Mouse (Mus musculus): ENCODE results near the gene Pgc. TPM values are rescaled to one million over a fixed set of nuclear protein-coding genes. Genes with fewer than 3 reads are reported as not detected.

Pgc gene
- polyA plus RNA-seq, 1 experiment from 2014 or later: not detected

DNA sequence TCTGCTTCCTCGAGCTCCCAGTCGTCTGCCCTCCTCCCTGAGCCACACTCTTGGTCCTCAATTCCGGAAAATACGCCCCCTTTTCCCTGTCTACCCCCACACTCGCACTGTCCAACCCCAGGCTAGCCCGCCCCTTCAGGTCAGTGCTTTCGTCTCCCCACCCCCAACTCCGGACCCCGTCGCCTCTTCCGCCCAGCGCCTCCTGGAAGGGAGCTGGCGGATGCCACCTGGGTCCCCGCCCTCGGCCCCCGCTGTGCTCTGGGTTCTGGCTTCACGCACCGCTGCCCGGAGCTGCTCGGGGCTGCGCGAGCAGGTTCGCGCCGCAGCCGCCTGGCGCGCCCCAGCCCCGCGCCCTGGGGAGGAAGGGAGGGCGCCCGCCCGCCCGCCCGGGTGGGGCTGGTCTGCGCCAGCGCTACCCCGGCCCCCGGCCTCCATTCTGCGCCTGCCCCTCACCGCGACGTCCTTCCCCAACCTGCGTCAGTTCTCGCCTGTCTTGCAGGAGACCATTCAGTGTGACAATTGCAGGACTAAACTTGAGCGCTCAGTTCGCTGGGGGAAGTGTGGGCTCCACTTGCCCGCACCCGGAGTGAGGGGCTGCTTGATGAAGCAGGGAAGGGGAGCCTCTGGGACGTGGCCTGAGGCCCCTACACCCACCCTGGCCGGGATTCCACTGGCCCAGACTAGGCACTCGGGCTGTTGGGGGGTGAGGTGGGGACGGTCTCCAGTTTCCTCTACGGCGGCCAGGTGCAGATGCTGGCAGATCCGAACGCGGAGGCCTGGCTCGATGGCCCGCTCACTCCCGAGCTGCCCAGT is 11.6 kb downstream of the Pgc start:
- 1% methylated on average over 28 of the region's 61 CpGs for whole genome bisulfite sequencing
- Histone ChIP-seq H3K9ac (ENCODE audit: low read depth, low read length) (peak overlapping the region; percentile 74), H3K4me3 (ENCODE audit: low read depth, low read length) (peak overlapping the region; percentile 59), H3K9me3 (ENCODE audit: control insufficient read depth, low read length) (no peaks in the 10 kb centered on the region), H3K27me3 (replicated peaks; ENCODE audit: control insufficient read depth, insufficient read depth, low read length) (peaks cover 11% of the 10 kb centered on the region; the same call in 1 of the 2 replicates), H3K27ac (replicated peaks; ENCODE audit: low read depth, low read length) (peak overlapping the region; percentile 66), H3K4me2 (ENCODE audit: low read depth, low read length) (peak overlapping the region; percentile 95), H3K4me1 (ENCODE audit: control insufficient read depth, insufficient read depth, low read length) (0 out of 2 replicates have a peak, but pooled peaks cover 13% of the 10 kb centered on the region), H3K36me3 (ENCODE audit: control insufficient read depth, insufficient read depth, low read length) (no peaks in the 10 kb centered on the region)
- DNase-seq (ENCODE audit: low spot score) (peak; percentile 42), ATAC-seq (ENCODE audit: low read depth) (peak; percentile 39)

DNA sequence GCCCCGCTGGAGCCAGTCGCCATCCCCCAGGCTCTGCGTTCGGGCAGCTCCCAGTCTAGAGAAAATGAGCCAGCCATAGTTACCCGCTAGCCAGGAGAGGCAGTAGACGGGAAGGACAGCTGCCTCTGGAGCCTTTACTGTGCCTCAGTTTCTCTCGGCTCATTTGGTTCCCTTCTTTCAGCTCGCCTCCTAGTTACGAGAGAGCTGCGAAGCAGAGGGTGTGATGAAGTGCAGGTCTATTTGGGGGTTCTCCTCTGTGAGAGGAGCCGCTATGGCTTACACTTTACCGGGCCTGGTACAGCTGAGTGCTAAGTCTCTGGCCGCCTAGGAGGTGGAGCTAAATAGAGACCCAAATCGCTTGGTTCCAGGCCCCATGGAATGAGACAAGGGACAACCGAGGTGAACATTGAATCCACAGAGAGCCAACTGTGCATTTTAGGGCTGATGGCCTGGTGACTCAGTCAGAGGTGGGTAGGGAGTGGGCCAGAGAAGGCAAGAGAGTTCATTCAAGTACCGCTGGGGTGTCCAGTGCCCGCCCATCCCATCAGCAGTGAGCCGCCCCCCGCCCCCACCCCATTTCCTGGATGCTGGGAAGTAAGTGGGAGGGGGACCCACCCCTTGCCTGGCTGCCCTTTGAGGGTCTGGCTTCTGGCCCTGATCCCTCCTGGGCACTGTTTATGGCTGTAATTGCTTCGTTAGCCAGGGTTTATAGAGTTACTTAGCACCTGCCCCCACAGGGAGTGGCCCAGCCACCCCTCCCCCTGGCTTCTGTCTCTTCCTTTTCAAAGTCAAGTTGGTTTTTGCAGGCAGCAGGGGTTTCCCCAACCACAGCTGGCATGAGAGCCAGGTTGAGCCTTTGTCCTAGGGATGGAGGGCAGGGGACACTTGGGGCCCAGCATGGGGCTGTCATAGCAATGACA is 12.5 kb downstream of the Pgc start:
- Histone ChIP-seq H3K9me3 (ENCODE audit: control insufficient read depth, low read length) (no peaks in the 10 kb centered on the region), H3K4me2 (ENCODE audit: low read depth, low read length) (peak overlapping the region; percentile 95), H3K36me3 (ENCODE audit: control insufficient read depth, insufficient read depth, low read length) (no peaks in the 10 kb centered on the region), H3K9ac (ENCODE audit: low read depth, low read length) (peak overlapping the region; percentile 74), H3K27ac (replicated peaks; ENCODE audit: low read depth, low read length) (peak overlapping the region; percentile 66), H3K4me1 (ENCODE audit: control insufficient read depth, insufficient read depth, low read length) (0 out of 2 replicates have a peak, but pooled peaks cover 13% of the 10 kb centered on the region), H3K27me3 (replicated peaks; ENCODE audit: control insufficient read depth, insufficient read depth, low read length) (peaks cover 11% of the 10 kb centered on the region; the same call in 1 of the 2 replicates), H3K4me3 (ENCODE audit: low read depth, low read length) (peak overlapping the region; percentile 59)
- WGBS: 8% methylated on average over 15 of the region's 20 CpGs
- peak; percentile 51 for DNase-seq (ENCODE audit: low spot score)
- ATAC-seq (ENCODE audit: low read depth): no peak

DNA sequence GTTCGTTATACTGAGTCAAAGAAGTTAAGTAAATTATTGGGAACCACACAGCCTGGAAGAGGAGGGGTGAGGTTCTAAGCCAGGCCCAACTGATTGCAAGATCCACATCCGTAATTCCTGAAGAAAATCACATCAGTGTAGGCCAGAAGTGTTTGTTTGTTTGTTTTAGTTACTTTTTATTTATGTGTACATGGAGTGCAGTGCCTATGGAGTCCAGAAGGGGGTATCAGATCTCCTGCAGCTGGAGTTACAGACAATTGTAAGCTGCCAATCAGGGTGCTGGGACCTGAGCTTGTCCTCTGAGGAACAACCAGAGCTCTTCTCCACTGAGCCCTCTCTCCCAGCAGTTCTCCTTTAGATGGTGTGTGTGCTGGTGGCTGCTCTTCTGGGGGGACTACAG is 13.5 kb downstream of the Pgc start:
- Histone ChIP-seq H3K27me3 (replicated peaks; ENCODE audit: control insufficient read depth, insufficient read depth, low read length) (peaks cover 11% of the 10 kb centered on the region; the same call in 1 of the 2 replicates), H3K9ac (ENCODE audit: low read depth, low read length) (no peak overlapping the region), H3K4me3 (ENCODE audit: low read depth, low read length) (no peak overlapping the region), H3K36me3 (ENCODE audit: control insufficient read depth, insufficient read depth, low read length) (no peaks in the 10 kb centered on the region), H3K4me1 (ENCODE audit: control insufficient read depth, insufficient read depth, low read length) (0 out of 2 replicates have a peak, but pooled peaks cover 13% of the 10 kb centered on the region), H3K4me2 (ENCODE audit: low read depth, low read length) (no peak overlapping the region), H3K9me3 (ENCODE audit: control insufficient read depth, low read length) (peaks cover 6% of the 10 kb centered on the region), H3K27ac (replicated peaks; ENCODE audit: low read depth, low read length) (no peak overlapping the region)
- WGBS: 65% methylated on average over 2 of the region's 2 CpGs
- DNase-seq (ENCODE audit: low spot score): no peak
- ATAC-seq (ENCODE audit: low read depth): no peak

DNA sequence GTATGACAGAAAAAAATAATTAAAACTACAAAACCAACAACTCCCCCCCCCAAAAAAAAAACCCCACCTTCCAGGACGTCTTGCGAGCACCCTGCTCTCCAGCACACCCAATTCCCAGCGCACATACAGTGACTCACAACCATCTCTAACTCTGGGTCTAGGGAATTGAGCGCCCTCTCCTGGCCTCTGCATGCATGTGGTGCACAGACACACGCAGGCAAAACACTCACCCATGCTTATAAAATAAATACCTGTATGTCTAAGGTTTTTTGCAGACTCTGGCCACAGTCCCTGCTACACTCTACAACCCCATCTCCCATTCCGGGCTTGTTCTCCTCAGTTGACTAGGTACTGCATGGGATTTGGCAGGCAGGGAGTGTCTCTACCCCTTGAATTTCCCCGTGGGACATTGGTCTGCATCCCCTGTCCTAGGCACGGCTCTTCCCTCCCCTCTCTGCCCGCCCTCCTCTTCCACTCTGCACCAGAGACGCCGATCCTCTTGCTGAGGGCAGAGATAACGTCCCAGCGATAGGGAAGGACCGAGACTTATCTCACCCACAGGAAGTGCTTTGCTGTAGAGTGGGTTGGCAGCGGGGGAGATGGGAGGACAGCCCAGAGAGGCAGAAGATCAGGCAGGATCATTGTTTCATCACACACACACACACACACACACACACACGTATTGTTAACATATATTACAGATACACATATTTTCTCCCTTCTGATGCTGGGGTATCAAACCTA is 16.5 kb downstream of the Pgc start:
- no peak overlapping the region for H3K9ac ChIP-seq (ENCODE audit: low read depth, low read length)
- H3K4me2 ChIP-seq (ENCODE audit: low read depth, low read length): no peak overlapping the region
- peaks cover 11% of the 10 kb centered on the region; the same call in 1 of the 2 replicates for H3K27me3 ChIP-seq (replicated peaks; ENCODE audit: control insufficient read depth, insufficient read depth, low read length)
- H3K4me3 ChIP-seq (ENCODE audit: low read depth, low read length): no peak overlapping the region
- ATAC-seq (ENCODE audit: low read depth) (no peak), DNase-seq (ENCODE audit: low spot score) (no peak)
- peaks cover 6% of the 10 kb centered on the region for H3K9me3 ChIP-seq (ENCODE audit: control insufficient read depth, low read length)
- WGBS: 34% methylated on average over 16 of the region's 16 CpGs
- H3K36me3 ChIP-seq (ENCODE audit: control insufficient read depth, insufficient read depth, low read length): no peaks in the 10 kb centered on the region
- H3K27ac ChIP-seq (replicated peaks; ENCODE audit: low read depth, low read length): no peak overlapping the region
- H3K4me1 ChIP-seq (ENCODE audit: control insufficient read depth, insufficient read depth, low read length): 0 out of 2 replicates have a peak, but pooled peaks cover 13% of the 10 kb centered on the region

DNA sequence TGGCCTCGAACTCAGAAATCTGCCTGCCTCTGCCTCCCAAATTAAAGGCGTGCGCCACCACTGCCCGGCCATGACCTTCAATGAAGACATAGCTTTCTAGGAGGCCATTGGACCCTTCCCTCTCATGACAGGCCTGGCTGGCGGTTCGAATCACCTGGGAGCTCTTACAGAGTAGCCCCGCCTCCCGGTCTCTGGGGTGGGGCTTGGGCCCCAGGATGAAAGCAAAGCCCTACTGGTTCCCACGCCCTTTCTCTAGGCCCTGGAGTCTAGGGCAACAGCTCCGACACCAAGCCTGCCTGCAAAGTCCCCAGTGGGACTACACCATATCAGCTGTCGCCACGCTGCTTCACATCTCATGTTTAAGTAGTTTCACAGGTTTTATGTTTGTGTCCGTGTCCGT is 17.4 kb downstream of the Pgc start:
- ATAC-seq (ENCODE audit: low read depth) (no peak), DNase-seq (ENCODE audit: low spot score) (no peak)
- WGBS: 92% methylated on average over 14 of the region's 14 CpGs

DNA sequence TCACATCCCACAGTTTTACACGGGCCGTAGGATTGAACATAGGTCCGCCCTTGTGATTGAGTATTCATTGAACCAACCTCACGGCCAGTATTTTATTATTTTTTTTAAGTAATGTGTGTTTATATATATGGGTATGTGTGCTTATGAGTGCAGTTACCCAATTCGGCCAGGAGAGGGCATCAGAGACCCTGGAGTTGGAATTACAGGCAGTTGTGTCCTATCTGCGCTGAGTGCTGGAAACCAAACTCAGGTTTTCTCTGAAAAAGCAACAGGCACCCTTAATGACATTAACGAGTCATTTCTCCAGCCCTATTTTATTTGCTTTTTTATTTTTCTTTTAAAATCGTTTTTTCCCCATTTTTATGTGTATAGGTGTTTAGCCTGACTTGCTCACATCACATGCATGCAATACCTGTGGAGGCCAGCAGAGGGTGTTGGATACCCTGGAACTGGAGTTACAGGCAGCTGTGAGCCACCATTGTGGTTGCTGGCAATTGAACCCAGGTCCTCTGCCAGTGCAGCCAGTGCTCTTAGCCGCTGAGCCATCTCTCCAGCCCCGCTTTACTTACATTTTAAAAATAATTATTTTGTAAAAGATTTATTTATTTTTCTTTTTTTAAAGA is 18.2 kb downstream of the Pgc start:
- WGBS: 89% methylated on average over 10 of the region's 10 CpGs
- Histone ChIP-seq H3K4me1 (ENCODE audit: control insufficient read depth, insufficient read depth, low read length) (peaks cover 6% of the 10 kb centered on the region; the same call in 1 of the 2 replicates), H3K9me3 (ENCODE audit: control insufficient read depth, low read length) (peaks cover 6% of the 10 kb centered on the region), H3K27ac (replicated peaks; ENCODE audit: low read depth, low read length) (no peak overlapping the region), H3K9ac (ENCODE audit: low read depth, low read length) (no peak overlapping the region), H3K27me3 (replicated peaks; ENCODE audit: control insufficient read depth, insufficient read depth, low read length) (0 out of 2 replicates have a peak, but pooled peaks cover 4% of the 10 kb centered on the region), H3K4me2 (ENCODE audit: low read depth, low read length) (no peak overlapping the region), H3K4me3 (ENCODE audit: low read depth, low read length) (no peak overlapping the region), H3K36me3 (ENCODE audit: control insufficient read depth, insufficient read depth, low read length) (no peaks in the 10 kb centered on the region)
- ATAC-seq (ENCODE audit: low read depth) (no peak), DNase-seq (ENCODE audit: low spot score) (no peak)

More for the DNA sequence above, 17.4 kb downstream of the Pgc start:
- Histone ChIP-seq H3K4me1 (ENCODE audit: control insufficient read depth, insufficient read depth, low read length) (peaks cover 10% of the 10 kb centered on the region; the same call in 1 of the 2 replicates), H3K9me3 (ENCODE audit: control insufficient read depth, low read length) (peaks cover 6% of the 10 kb centered on the region), H3K27me3 (replicated peaks; ENCODE audit: control insufficient read depth, insufficient read depth, low read length) (0 out of 2 replicates have a peak, but pooled peaks cover 4% of the 10 kb centered on the region), H3K27ac (replicated peaks; ENCODE audit: low read depth, low read length) (no peak overlapping the region), H3K4me2 (ENCODE audit: low read depth, low read length) (no peak overlapping the region), H3K4me3 (ENCODE audit: low read depth, low read length) (no peak overlapping the region), H3K36me3 (ENCODE audit: control insufficient read depth, insufficient read depth, low read length) (no peaks in the 10 kb centered on the region), H3K9ac (ENCODE audit: low read depth, low read length) (no peak overlapping the region)

DNA sequence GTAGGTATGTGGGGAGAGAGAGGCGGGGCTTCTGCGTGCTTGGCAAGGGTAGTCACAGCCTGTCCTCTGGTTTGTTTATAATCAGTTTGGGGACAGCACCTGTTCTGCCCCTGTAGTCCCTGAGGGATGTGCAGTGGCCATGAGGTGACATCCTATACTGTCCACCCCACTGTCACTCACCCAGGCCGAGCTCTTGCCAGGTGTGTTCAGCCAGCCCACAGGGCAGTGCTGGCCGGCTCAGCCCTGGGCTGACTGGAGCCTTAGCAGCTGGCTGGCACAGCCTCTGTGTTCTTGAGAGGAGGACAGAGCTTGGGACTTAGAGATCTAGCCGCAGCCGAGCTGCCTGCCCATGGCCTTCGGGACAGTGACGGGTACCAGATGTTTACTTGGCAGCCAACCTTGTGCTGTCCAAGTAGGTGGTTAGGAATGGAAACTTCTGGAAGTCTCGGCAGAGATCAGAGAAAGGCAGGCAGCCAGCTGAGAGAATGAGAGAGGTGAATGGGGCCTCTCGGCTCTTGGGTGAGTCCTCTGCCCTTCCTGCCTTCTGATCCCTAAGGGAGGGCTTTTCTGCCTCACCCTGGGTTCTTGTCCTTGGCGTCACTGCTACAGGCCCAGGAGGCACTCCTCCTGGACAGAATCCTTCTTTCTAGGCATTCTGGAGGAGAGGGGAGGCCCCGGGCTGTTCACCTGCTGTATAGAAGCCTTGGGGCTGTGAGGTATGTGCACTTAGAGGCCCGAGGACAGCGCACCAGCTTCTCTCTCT is 22.3 kb downstream of the Pgc start:
- ATAC-seq (ENCODE audit: low read depth) (peak; percentile 35; the same call in 1 of the 2 replicates), DNase-seq (ENCODE audit: low spot score) (no peak)
- Histone ChIP-seq H3K4me3 (ENCODE audit: low read depth, low read length) (no peak overlapping the region), H3K27me3 (replicated peaks; ENCODE audit: control insufficient read depth, insufficient read depth, low read length) (no peaks in the 10 kb centered on the region), H3K27ac (replicated peaks; ENCODE audit: low read depth, low read length) (no peak overlapping the region; the same call in 1 of the 2 replicates), H3K9ac (ENCODE audit: low read depth, low read length) (peak overlapping the region; percentile 25; the same call in 1 of the 2 replicates), H3K36me3 (ENCODE audit: control insufficient read depth, insufficient read depth, low read length) (no peaks in the 10 kb centered on the region), H3K9me3 (ENCODE audit: control insufficient read depth, low read length) (peaks cover 6% of the 10 kb centered on the region), H3K4me2 (ENCODE audit: low read depth, low read length) (no peak overlapping the region), H3K4me1 (ENCODE audit: control insufficient read depth, insufficient read depth, low read length) (peaks cover 6% of the 10 kb centered on the region; the same call in 1 of the 2 replicates)
- WGBS: 53% methylated on average over 14 of the region's 14 CpGs

All from embryonic facial prominence, embryonic 14.5 days (tissue).